Mouse (Mus musculus) heart, adult 2 months (tissue): ENCODE measurements around the gene Bptf.

Experiments used
- CTCF ChIP-seq: fragments of 200-600 bp; IDR thresholded peaks from 2 replicates; pipeline ENCODE4 v1.8.1; 2022; ENCODE audit warnings: antibody characterized with exemption, mild to moderate bottlenecking, moderate library complexity
- POLR2A ChIP-seq: fragments of 200-500 bp; IDR thresholded peaks from 2 replicates; pipeline ENCODE4 v1.6.1; 2011; ENCODE audit warnings: mild to moderate bottlenecking, low read depth, low read length, control low read depth; ENCODE audit not compliant: insufficient read depth

DNA sequence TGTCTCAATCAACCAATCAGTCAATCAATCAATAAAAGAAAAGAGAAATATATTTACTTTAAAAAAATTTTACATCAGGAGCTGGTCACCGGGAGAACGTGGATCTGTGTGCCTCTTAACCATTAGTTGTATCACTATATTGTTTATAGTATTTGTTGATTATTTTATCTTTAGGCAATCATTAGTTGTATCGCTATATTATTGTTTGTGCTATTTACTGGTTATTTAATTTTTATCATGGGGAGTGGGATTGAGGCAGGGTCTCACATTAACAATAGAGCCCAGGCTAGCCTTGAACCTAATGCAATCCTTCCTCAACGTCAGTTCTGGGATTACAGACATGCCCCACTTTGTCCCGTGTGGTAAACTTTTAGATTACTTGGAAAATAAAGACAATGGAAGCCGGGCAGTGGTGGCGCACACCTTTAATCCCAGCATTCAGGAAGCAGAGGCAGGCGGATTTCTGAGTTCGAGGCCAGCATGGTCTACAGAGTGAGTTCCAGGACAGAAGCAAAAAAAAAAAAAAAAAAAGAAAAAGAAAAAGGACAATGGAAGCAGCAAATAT lies 131.9 kb downstream of the Bptf start:
- TF ChIP-seq CTCF, result no peak
- no peak for TF ChIP-seq POLR2A
